Mouse (Mus musculus) thymus, postnatal 10 days (tissue): Measurements from ENCODE around the gene 1700007K13Rik.

Experiments
- DNase-seq, 2 experiments: peaks; one replicate each; pipeline ENCODE4 v3.0.0; 2021; ENCODE audit warnings: low spot score in 2 of 2

1700007K13Rik gene

DNA sequence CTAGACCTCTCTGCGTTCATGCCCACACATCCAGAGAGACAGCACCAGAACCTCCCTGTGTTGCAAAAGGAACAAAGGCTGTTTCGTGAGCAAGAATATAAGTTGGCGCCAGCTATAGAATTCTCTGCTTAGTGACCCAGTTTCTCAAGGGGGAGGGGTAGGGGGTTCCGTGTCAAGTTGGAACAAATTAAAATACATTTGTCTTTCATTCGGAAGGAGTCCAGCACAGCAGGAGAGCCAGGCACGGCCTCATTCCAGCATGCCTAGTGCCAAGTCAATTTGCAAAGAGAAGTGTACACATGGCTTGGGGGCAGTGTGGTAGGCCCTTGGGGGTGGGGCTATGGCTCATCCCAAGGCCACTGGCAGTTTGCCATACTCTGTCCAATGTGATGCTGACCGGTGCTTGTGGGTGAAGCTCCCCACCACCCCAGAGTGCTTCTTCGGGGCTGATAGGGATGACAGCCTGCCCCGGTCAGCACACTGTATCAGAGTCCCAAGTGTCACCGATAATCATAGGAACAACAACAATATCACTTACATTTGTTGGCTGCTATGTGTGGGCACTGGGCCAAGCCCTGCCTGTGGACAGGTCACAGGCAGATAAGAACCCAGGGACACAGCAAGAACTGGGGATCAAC lies 50.6 kb downstream of the 1700007K13Rik start:
- DNase-seq = no peak

DNA sequence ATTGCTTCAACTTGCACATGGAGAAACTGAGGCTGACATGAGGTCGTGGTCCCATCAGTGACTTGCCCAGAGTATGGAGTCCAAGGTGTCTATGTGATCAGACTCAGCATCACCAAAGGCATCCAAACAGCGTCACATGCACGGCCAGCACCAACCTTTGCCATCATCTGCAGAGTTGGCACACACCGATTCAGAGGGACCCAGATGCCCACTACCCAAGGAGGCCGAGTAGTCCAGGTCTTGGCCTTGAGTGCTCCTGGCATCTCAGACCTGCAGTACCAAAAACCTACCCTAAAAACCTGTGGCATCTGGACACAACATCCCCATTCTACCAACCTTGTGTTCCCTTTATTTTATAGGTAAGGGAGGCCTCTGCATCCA lies 51.4 kb downstream of the 1700007K13Rik start:
- no peak for DNase-seq

GRCm38 (mm10) chr2:28414116-28414756 lies 51.9 kb downstream of the 1700007K13Rik start:
- no peak for DNase-seq

GRCm38 (mm10) chr2:28412936-28413335 lies 53.2 kb downstream of the 1700007K13Rik start:
- DNase-seq = no peak
